Mouse (Mus musculus) testis, adult 2 months (tissue): ENCODE measurements around the gene Pacsin1. TPM values are rescaled to one million over a fixed set of nuclear protein-coding genes. Genes with fewer than 3 reads are reported as not detected.

Source experiments
- H3K27ac ChIP-seq: fragments of 200-500 bp; 2 replicates; pipeline ENCODE4 v1.5.1; 2012; ENCODE audit warnings: low read depth, low read length; ENCODE audit not compliant: control insufficient read depth, insufficient read depth
- H3K27me3 ChIP-seq: fragments of 200-500 bp; 2 replicates; pipeline ENCODE4 v1.6.1; 2012; ENCODE audit warnings: mild to moderate bottlenecking, low read length, moderate library complexity; ENCODE audit not compliant: control insufficient read depth, insufficient read depth
- H3K36me3 ChIP-seq: fragments of 200-500 bp; 2 replicates; pipeline ENCODE4 v1.6.1; 2012; ENCODE audit warnings: mild to moderate bottlenecking, low read length; ENCODE audit not compliant: control insufficient read depth, insufficient read depth
- H3K4me1 ChIP-seq: fragments of 200-500 bp; 2 replicates; pipeline ENCODE4 v1.6.1; 2012; ENCODE audit warnings: low read length; ENCODE audit not compliant: control insufficient read depth, insufficient read depth
- H3K4me3 ChIP-seq: fragments of 200-500 bp; 2 replicates; pipeline ENCODE4 v1.5.1; 2012; ENCODE audit warnings: low read depth, mild to moderate bottlenecking, low read length, moderate library complexity, mixed read lengths; ENCODE audit not compliant: control insufficient read depth
- CTCF ChIP-seq: fragments of 200-500 bp; IDR thresholded peaks from 2 replicates; pipeline ENCODE4 v1.5.1; 2012; ENCODE audit warnings: low read depth, mild to moderate bottlenecking, inconsistent platforms, low read length, moderate library complexity; ENCODE audit not compliant: control insufficient read depth, insufficient read depth, insufficient replicate concordance
- POLR2A ChIP-seq: fragments of 200-500 bp; IDR thresholded peaks from 2 replicates; pipeline ENCODE4 v1.6.1; 2012; ENCODE audit warnings: low read depth, mild to moderate bottlenecking, inconsistent platforms, low read length, moderate library complexity; ENCODE audit not compliant: control insufficient read depth
- polyA plus RNA-seq: library from polyadenylated mRNA; depleted of rRNA; stranded (reverse); fragments of >200 nt; gene quantifications from 2 replicates; pipeline ENCODE4 v1.2.3, GENCODE M21; 2012

Pacsin1 gene
- polyA plus RNA-seq, 1 experiment, result 9.6 TPM

- Histone ChIP-seq H3K4me3 (no peak overlapping the region), H3K27ac (no peak overlapping the region), H3K36me3 (no peaks in the 10 kb centered on the region), H3K4me1 (no peaks in the 10 kb centered on the region), H3K27me3 (no peaks in the 10 kb centered on the region)
- TF ChIP-seq POLR2A, result no peak
- TF ChIP-seq CTCF, result no peak
Measured at GRCm38 (mm10) chr17:27732152-27732551, 76.8 kb downstream of the Pacsin1 start.

GRCm38 (mm10) chr17:27732694-27733093 is 77.4 kb downstream of the Pacsin1 start:
- Histone ChIP-seq H3K27ac (no peak overlapping the region), H3K27me3 (no peaks in the 10 kb centered on the region)
- TF ChIP-seq CTCF (no peak), POLR2A (no peak)

GRCm38 (mm10) chr17:27734344-27735073 is 79.2 kb downstream of the Pacsin1 start:
- no peak overlapping the region for H3K4me3 ChIP-seq
- H3K27ac ChIP-seq, result no peak overlapping the region
- no peaks in the 10 kb centered on the region for H3K36me3 ChIP-seq
- TF ChIP-seq POLR2A (no peak), CTCF (no peak)
- no peaks in the 10 kb centered on the region for H3K4me1 ChIP-seq
- H3K27me3 ChIP-seq, result no peaks in the 10 kb centered on the region

More at GRCm38 (mm10) chr17:27732694-27733093, 77.4 kb downstream of the Pacsin1 start:
- H3K36me3 ChIP-seq, result no peaks in the 10 kb centered on the region
- no peaks in the 10 kb centered on the region for H3K4me1 ChIP-seq
- no peak overlapping the region for H3K4me3 ChIP-seq

GRCm38 (mm10) chr17:27740961-27741360 is 85.7 kb downstream of the Pacsin1 start:
- H3K4me3 ChIP-seq, result no peak overlapping the region
- H3K4me1 ChIP-seq, result no peaks in the 10 kb centered on the region
- TF ChIP-seq CTCF, result no peak
- no peak for TF ChIP-seq POLR2A
- no peak overlapping the region for H3K27ac ChIP-seq
- H3K36me3 ChIP-seq, result no peaks in the 10 kb centered on the region
- H3K27me3 ChIP-seq, result no peaks in the 10 kb centered on the region

GRCm38 (mm10) chr17:27746446-27746845 is 91.1 kb downstream of the Pacsin1 start:
- H3K27ac ChIP-seq, result no peak overlapping the region
- H3K36me3 ChIP-seq, result no peaks in the 10 kb centered on the region
- no peak overlapping the region for H3K4me3 ChIP-seq
- H3K4me1 ChIP-seq, result no peaks in the 10 kb centered on the region
- no peaks in the 10 kb centered on the region for H3K27me3 ChIP-seq
- TF ChIP-seq CTCF, result no peak
- no peak for TF ChIP-seq POLR2A

GRCm38 (mm10) chr17:27748123-27748522 is 92.8 kb downstream of the Pacsin1 start:
- Histone ChIP-seq H3K27ac (no peak overlapping the region), H3K36me3 (no peaks in the 10 kb centered on the region), H3K27me3 (no peaks in the 10 kb centered on the region), H3K4me1 (no peaks in the 10 kb centered on the region), H3K4me3 (no peak overlapping the region)
- no peak for TF ChIP-seq POLR2A
- no peak for TF ChIP-seq CTCF

- H3K4me1 ChIP-seq, result no peaks in the 10 kb centered on the region
- H3K36me3 ChIP-seq, result no peaks in the 10 kb centered on the region
- H3K27ac ChIP-seq, result no peak overlapping the region
- no peak for TF ChIP-seq CTCF
- no peak for TF ChIP-seq POLR2A
- H3K27me3 ChIP-seq, result no peaks in the 10 kb centered on the region
- no peak overlapping the region for H3K4me3 ChIP-seq
Measured at GRCm38 (mm10) chr17:27750451-27750942, 95.2 kb downstream of the Pacsin1 start.
